Mouse (Mus musculus): ENCODE results near the gene Chrm4.

Chrm4 gene

DNA sequence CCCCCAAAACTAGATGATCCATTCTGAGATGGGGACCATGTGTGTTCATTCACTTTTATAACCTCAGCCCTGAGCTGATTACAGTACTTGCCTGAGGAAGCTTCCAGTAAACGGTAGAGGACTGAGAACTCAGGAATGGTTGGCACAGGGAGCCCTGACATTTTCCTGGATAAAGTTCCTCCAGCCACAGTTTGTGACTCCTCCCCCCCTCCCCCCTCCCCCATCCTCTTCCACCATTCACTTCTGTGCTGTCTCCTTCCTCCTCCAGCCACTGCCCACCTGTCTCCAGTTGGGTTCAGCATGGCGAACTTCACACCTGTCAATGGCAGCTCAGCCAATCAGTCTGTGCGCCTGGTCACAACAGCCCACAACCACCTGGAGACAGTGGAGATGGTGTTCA, at the start of gene Chrm4:
Gene Chrm4, plus strand, starts transcription at position 301 of the 400 bp plus-strand sequence.
- DNase-seq (ENCODE audit: low spot score), result no peak

DNA sequence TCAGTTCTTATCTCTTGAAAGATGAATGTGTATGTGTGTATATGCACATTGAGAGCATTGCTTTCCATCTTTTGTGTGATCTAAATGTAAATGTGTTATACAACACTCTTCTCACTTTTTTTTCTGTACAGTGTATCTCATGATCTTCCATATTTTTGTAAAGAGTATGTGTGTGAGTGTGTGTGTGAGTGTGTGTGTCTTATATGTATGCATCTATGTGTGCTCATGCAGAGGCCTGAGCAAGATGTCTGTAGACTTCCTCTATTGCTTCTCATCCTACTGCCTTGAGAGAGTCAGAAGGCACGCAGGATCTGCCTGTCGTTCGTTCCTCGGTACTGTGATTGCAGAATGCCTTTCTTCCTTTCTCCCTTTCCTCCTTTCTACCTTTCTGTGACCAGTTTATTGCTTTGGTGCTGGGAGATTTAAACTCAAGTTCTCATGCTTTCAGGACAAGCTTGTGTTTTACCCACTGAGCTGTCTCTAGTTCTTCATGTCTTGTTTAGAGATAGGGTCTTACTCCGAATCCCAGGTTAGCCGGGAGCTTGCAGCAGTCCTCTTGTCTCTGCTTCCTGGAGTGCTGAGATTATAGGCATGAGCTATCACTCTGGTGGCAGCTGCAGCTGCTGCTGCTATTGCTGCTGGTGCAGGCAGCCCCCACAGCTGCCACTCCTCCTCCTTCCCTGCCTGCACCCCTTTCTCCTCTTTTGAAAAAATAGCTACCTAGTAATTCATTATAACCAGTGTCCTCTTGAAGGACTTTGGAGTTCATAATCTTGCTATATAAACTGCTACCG, 48.5 kb upstream of the Chrm4 start:
- no peak for DNase-seq (ENCODE audit: low spot score)

DNA sequence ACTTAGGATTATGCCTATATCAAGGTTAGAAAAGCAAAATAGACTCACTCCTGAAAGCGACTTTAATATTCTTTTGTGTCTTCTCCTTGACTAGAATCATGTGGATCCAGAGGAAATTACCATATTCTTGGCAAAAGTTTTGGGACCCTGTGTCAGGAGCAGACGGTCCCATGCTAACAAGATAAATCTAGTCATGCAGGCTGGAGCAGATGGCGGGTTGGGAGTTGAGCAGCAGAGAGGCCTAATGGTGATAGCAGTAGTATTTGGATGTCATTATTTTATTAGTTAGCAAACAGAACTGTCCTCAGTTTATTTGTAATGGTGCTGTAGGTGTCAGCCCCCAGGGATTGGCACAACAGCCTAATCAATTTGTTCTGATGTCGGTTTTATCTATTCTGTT, 43.1 kb upstream of the Chrm4 start:
- DNase-seq (ENCODE audit: low spot score), result no peak

DNA sequence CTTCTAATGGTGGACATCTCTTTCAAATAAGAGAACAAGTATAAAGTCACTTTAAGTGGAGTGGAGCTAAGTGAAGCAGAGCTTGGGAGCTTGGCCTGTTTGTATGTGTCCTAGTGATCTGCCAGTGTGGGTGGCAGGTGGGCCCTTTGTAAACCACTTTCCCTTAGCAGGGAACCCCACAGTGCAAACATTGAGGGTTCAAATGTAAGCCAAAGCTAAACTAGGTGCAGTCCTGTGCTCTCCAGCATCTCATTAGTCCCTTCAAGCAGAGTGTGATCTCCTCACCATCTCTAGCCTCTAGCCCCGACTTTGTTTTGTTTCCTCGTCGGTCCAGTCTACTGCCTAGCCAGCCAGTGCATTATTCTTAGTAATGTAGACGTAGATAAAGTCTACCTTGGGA, 42.4 kb upstream of the Chrm4 start:
- no peak for DNase-seq (ENCODE audit: low spot score)

DNA sequence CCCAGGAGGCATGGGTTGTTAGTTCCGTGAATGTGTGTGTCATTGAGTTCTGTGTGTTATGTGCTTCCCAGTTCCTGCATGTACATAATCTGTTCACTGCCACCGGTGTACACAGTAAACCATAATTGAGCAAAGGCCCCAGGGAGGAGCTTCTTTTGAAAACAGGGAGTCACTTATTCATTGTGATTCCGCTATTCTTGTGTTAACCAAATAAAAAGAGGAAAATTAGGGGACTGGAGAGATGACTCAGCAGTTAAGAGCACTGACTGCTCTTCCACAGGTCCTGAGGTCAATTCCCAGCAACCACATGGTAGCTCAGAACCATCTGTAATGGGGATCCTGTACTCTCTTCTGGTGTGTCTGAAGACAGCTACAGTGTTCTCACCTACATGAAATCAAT, 32.3 kb upstream of the Chrm4 start:
- DNase-seq (ENCODE audit: low spot score), result no peak

DNA sequence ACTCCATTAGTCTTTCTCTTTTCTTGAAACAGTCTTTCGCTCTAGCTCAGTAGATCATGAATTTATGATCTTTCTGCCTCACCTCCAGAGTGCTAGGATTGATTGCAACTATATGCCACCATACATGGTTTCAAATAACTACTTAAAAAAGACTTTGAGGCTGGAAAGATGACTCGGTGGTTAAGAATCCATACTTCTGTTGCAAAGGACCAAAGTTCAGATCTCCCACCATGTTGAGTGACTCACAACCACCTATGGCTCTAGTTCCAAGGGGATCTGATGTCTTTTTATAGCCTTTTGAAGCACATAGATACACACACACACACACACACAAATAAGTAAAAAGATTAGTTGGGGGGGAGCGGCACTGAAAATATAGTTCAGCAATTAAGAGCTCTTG, 31.6 kb upstream of the Chrm4 start:
- no peak for DNase-seq (ENCODE audit: low spot score)

DNA sequence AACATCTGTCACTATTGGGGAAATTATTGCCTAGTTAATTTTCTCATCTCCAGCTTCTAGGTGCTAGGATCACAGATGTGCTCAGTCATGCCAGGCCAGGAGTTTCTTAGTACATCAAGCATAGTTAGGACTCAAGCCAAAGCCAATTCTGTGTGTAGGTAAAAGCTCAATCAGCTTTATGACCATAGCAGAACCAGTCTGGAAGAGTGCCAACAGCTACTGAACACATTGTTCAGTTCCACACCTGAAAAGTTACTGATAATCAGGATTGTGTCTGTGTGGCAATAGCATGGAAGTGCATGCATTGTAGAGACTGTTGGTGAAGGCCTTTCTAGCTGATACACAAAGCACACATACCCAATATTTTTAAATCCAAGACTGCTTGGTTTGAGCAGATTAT, 29.1 kb upstream of the Chrm4 start:
- DNase-seq (ENCODE audit: low spot score), result no peak

DNA sequence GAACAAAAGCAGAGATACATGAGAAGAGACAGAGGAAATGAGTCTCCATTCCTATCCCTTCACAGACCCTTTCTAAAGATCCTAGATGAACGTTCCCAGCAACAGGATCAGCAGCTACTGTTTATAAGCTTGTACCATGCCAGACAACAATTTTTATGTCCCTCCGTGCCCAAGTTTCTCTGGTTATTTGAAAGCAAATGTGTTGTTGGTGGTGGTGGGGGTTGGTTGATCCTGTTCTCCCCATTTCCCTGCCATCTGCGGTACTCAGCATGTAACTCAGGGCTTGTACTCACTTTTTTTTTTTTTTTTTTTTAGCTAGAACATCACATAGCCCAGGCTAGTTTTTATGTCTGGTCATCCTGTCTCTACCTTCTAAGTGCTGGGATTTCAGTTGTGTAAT, 27.9 kb upstream of the Chrm4 start:
- no peak for DNase-seq (ENCODE audit: low spot score)

DNA sequence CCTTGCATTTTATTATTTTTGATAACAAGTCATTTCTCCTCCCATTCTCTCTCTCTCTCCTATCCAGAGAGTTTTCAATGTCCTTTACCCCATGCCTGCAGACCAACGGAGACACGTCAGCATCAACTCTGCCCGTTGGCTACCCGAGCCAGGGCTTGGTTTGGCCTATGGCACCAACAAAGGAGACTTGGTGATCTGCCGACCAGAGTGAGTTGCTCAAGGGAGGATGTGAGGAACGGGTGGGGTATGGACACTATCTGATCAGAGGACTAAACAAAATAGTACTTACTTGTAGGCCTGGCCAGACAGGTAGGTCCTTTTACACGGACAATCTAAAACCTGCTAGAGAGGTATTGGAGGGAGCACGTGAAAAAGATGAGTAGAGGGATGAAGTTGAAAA, 26.6 kb upstream of the Chrm4 start:
- no peak for DNase-seq (ENCODE audit: low spot score)

DNA sequence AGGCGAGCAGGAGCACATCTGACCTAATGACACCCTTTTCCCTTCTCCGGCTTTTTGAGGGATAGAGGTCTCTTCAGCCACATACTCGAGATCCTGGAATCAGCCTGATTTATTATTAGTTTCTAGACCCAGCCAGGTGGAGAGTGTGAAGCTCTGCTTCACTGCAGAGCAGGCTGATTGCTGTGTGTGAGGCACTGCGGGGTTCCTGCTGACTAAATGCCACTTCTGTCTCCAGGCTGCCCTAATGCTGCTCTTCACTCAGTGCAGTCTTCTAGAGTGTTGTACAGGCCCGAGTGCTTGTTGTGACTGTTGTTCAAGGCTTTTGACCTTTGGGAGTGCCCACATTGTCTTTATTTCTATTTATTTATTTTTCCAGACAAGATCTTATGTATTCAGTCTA, 24.7 kb upstream of the Chrm4 start:
- no peak for DNase-seq (ENCODE audit: low spot score)

GRCm38 (mm10) chr2:91903171-91903925, 23.7 kb upstream of the Chrm4 start:
- no peak for DNase-seq (ENCODE audit: low spot score)

- no peak for DNase-seq (ENCODE audit: low spot score)
Observed at GRCm38 (mm10) chr2:91904618-91905307, 22.3 kb upstream of the Chrm4 start.

DNA sequence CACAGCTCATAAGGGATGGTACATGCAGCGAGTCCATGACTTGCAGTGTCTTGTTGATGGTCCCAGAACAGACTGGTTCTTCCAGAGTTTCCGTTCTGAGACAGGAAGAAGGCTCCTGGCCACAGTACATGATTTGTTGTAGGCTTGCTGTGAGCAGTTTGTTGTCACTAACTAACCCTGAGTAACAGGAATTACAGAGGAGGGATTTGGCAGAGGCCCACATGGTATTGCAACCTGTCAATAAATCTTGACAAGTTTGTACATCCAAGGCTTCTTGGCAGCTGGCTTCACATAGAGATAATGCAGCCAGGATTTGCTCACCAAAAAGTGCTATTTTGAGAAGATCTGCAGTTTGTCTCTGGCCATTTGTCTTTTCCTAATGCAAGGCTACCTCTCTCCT, 20.9 kb upstream of the Chrm4 start:
- DNase-seq (ENCODE audit: low spot score), result no peak

GRCm38 (mm10) chr2:91912616-91913015, 14.4 kb upstream of the Chrm4 start:
- DNase-seq (ENCODE audit: low spot score), result no peak

GRCm38 (mm10) chr2:91913328-91914110, 13.5 kb upstream of the Chrm4 start:
- DNase-seq (ENCODE audit: low spot score), result no peak

DNA sequence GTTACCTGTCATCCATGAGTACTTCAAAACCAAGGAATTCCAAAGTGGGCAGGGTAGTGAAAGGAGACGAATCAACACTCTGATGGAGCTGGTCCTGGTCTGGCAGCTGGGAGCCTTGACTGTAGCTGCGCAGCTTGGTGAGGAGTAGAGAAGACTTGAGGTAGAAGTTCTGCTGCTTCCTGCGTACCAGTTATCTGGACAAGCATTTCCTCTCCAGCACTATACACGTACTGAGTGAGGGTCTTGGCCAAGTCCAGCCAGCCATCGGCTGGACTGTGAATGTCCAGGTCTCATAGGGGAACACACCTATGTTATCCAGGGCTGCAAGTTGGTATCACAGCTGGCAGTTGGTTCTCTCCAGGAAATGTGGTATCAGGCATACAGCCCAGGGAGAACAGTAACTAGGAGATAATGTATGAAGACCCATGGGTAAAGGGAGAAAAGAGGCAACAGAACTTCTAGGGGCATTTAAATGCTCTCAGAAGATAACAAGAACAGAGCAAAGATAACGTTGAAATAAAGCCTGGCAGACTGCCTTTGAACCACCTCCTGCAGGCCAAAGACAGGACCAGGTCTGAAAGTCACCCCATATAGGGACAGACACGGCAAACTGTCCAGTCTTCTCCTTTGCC, 10.6 kb upstream of the Chrm4 start:
- no peak for DNase-seq (ENCODE audit: low spot score)

DNA sequence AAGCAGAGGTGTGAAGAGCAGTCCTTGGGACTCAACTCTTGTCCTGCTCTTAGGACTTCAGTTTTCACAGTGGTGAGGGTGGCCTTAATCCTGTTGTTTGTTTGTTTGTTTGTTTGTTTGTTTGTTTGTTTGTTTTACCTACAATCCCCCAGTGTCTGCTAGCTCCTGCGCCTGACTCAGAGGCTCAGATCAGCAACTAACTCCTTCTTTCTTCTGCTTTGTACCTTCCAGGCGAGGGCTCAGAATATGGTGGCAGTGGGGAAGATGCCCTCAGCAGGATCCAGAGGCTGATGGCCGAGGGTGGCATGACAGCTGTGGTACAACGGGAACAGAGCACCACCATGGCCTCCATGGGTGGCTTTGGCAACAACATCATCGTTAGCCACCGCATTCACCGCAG, 10.0 kb upstream of the Chrm4 start:
- no peak for DNase-seq (ENCODE audit: low spot score)

GRCm38 (mm10) chr2:91920130-91920529, 6.9 kb upstream of the Chrm4 start:
- DNase-seq (ENCODE audit: low spot score), result no peak

DNA sequence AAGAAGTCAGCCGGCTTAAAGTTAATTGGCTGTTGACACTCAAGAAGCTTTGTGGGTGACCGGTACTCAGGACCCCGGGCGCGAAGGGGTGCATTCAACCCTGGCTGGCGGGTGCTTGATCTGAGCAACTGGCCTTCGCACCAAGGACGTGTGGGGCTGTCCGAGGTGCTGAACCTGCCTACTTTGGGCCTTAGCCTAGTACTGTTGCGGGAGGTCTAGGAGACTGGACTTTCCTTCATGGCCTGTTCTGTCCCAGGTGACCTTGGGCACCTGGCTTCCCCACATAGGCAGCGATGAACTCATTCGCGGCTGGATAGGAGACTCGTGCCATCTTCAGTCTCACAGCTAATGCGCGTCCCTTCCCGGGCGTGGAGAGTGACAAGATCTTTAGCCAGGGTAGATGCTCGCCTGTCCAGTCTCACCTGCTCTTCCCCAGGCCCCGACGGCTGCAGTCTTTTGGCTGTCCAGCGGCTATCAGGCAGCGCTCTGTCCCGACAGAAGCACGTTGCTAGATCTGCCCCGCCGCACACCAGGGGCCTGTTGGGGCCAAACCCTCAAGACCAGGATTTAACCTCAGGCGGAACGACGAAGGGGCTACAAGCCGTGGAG, 5.8 kb upstream of the Chrm4 start:
- DNase-seq (ENCODE audit: low spot score), result peak; percentile 86

DNA sequence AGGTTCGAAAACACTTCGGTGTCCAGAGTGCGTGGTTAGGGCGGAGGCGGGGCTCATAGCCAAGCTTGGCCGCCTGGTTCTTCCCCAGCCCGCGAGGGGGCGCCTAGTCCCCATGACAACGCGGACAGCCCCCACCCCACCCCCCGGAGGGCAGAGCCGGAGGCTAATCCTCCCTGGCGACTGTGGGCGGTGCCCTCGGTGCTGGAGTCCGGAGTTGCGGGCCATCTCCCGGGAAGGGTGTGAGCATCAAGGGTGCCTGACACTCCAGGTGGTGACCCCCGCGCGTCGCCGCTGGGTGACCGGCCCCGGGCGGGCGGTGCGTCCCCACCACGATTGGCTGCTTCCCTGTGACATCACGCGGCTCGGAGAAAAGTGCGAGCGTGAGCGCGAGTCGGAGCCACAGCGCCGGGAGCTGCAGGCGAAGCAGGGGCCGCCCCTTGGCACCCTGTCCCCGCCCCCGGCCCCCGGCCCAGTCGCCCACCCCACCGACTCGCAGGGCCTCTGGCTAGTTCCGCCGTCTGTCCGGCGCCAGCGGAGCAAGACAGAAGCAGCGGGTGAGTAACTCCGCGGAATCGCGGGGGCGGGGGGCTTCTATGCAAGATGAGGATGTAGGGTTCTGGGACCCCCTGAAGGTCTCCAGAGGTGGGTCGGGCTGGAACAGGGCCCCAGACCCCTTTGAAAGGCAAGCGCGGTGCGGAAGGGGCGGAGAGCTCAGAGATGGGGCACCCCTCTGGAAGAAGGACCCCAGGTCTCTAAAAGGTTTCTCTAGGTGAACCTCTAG, 5.1 kb upstream of the Chrm4 start:
- peak; percentile 81 for DNase-seq (ENCODE audit: low spot score)
